Mouse (Mus musculus) heart, embryonic 15.5 days (tissue): ENCODE measurements around the gene Cinp. TPM values are rescaled to one million over a fixed set of nuclear protein-coding genes. Genes with fewer than 3 reads are reported as not detected.
A peak's percentile ranks its signal among the peaks of the same experiment; 100 is the strongest.
"Not testable (repeated sequence)": the region's sequence is repeated elsewhere in the genome, so short reads cannot be mapped to it uniquely, and the experiment has no call there.

ENCODE experiments used
- ATAC-seq: fragments of 200-750 bp; cut with Nextera tagmentation; replicated peaks from 2 replicates; pipeline ENCODE4 v1.8.0; 2017; ENCODE audit warnings: low read depth, moderate TSS enrichment; ENCODE audit not compliant: insufficient number of reproducible peaks, insufficient read depth, low FRiP score
- H3K27ac ChIP-seq: fragments of 300-500 bp; sonication (generic); 2 replicates; pipeline ENCODE4 v1.5.1; 2015; ENCODE audit warnings: mild to moderate bottlenecking, inconsistent platforms
- H3K27me3 ChIP-seq: fragments of 300-500 bp; sonication (generic); 2 replicates; pipeline ENCODE4 v1.6.1; 2015; ENCODE audit warnings: inconsistent platforms
- H3K36me3 ChIP-seq: fragments of 300-500 bp; sonication (generic); 2 replicates; pipeline ENCODE4 v1.6.1; 2015; ENCODE audit warnings: mild to moderate bottlenecking, inconsistent platforms
- H3K4me1 ChIP-seq: fragments of 300-500 bp; sonication (generic); replicated peaks from 2 replicates; pipeline ENCODE4 v1.6.1; 2015; ENCODE audit warnings: inconsistent platforms
- H3K4me2 ChIP-seq: fragments of 300-500 bp; sonication (generic); 2 replicates; pipeline ENCODE4 v1.6.1; 2015; ENCODE audit warnings: inconsistent platforms, mild to moderate bottlenecking, moderate library complexity
- H3K4me3 ChIP-seq: fragments of 300-500 bp; sonication (generic); 2 replicates; pipeline ENCODE4 v1.5.1; 2015; ENCODE audit warnings: mild to moderate bottlenecking, inconsistent platforms
- H3K9ac ChIP-seq: fragments of 300-500 bp; sonication (generic); 2 replicates; pipeline ENCODE4 v1.6.1; 2015; ENCODE audit warnings: mild to moderate bottlenecking, inconsistent platforms
- H3K9me3 ChIP-seq: fragments of 300-500 bp; sonication (generic); replicated peaks from 2 replicates; pipeline ENCODE4 v1.6.1; 2016; ENCODE audit warnings: inconsistent platforms
- WGBS: fragments of 180-500 bp; shearing (Covaris S2); methylation state at CpG from one replicate; pipeline ENCODE4 v1.1.7; 2015; ENCODE audit warnings: mixed read lengths; 5-methylcytosine and 5-hydroxymethylcytosine counted together
- polyA plus RNA-seq: library from polyadenylated mRNA; unstranded; fragments of >200 nt; fragmentation: Nextera tagmentation; extraction: Ambion mirVana; gene quantifications from 2 replicates; pipeline ENCODE4 v1.2.1, GENCODE M21; 2015

The Cinp gene
- polyA plus RNA-seq, 1 experiment from 2014 or later = 55.2 TPM

DNA sequence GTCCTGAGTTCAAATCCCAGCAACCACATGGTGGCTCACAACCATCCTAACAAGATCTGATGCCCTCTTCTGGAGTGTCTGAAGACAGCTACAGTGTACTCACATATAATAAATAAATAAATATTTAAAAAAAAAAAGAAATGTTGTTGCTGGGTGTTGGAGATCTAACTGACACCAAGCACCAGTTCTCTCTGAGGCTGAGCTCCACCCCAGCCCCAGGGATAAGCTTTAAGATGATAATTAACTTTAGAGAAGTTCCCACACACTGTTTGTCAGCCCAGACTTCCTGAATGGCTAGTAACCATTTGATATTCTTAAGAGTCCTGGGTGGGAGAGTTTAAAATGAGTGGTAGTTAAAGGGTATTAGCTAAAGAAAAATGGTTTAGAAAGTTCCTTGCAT, 28.7 kb downstream of the Cinp start:
- ATAC-seq = no peak
- Histone ChIP-seq H3K9ac (no peak overlapping the region), H3K4me3 (no peak overlapping the region), H3K27me3 (no peaks in the 10 kb centered on the region), H3K4me1 (no peaks in the 10 kb centered on the region), H3K9me3 (no peaks in the 10 kb centered on the region), H3K27ac (no peak overlapping the region), H3K4me2 (no peak overlapping the region), H3K36me3 (peaks cover 10% of the 10 kb centered on the region)

DNA sequence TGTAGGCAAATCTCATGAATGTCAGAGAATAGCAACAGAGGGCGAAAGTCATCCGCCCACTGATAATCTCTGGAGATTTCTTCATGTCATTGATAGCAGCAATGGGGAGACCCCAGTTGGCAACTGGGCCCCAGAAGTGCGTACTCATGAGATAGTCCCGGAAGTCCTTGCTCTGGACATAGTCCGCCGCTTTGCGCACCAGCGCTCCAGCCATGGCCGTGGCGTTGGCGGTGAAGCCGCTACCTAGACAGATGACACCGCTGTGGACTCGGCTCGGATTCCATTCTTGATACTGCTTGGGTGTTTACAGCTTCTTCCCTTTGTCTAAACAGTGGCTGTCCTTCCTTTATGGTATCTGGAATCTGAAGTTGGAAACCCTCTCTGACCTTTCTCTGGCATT, 30.3 kb downstream of the Cinp start:
- H3K4me2 ChIP-seq = not testable (repeated sequence)
- H3K36me3 ChIP-seq = peaks cover 13% of the 10 kb centered on the region

DNA sequence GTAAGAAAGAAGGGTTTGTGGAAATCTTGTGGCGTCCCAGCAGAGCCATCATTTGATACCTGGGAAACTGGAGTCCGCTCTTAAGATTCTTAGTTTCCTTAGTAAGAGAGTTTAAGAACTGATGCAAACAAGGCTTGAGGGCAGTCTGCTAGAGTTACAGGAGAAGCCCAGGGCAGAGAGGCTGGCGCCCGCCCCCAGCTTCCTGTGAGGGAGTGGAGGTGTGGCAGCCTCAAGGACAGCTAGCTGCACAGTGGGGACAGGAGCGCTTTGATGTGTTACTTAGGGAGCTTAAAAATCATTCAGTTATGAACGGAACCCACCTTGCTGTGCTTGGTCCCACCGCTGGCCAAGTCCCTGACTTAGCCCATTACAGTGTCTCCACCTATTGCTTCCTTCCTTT, 31.7 kb downstream of the Cinp start:
- H3K9me3 ChIP-seq = no peaks in the 10 kb centered on the region
- 78% methylated on average over 7 of the region's 7 CpGs for WGBS
- no peak overlapping the region for H3K9ac ChIP-seq
- no peaks in the 10 kb centered on the region for H3K27me3 ChIP-seq
- peaks cover 13% of the 10 kb centered on the region for H3K36me3 ChIP-seq
- no peak overlapping the region for H3K4me2 ChIP-seq
- ATAC-seq = no peak
- H3K4me1 ChIP-seq = no peaks in the 10 kb centered on the region
- no peak overlapping the region for H3K27ac ChIP-seq
- H3K4me3 ChIP-seq = no peak overlapping the region

More for the DNA sequence above, 30.3 kb downstream of the Cinp start:
- H3K9ac ChIP-seq, H3K27ac ChIP-seq, H3K4me3 ChIP-seq, H3K27me3 ChIP-seq, H3K9me3 ChIP-seq, H3K4me1 ChIP-seq, ATAC-seq: not testable (repeated sequence)
- WGBS = 94% methylated on average over 15 of the region's 15 CpGs

DNA sequence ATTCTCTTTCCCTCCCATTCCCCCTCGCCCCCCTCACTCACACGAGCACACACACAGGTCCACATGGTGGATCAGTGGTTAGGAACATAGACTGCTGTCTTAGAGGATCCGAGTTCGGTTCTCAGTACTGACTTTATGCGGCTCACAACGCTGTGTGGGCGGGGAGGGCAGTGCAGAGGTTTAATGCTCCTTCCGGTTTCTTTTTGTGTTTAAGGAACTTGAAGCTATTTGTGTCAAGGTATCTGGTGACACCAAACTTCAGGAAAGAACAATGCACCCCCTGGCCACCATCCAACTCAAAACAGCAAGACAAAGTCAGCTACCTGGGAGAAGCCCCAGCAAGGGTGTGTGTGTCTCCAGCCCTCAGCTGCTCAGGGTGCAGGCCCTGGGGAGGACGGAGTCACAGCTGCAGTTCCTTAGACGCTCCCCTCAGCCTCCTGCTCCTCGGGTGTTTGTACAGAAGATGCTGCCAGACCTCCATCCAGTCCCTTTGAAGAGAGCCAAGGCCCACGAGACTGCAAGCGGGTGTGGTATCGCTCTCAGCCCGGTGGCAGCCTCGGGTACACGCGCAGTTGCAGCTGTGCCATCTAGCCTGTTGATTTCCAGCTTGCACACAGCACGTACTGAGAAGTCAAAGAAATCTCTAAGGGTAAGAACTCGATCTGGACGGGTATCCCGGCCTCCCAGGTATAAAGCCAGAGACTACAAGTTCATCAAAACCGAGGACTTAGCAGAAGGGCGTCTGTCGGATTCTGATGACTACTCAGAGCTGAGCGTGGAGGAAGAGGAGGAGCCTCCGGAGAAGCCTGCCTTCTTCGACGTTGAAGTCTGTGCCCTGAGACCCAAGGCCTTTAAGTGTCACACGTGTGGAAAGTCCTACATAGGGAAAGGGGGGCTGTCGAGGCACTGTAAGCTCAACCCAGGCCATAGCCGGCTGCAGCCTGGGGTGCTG, 33.9 kb downstream of the Cinp start:
- Histone ChIP-seq H3K9ac (no peak overlapping the region), H3K9me3 (no peaks in the 10 kb centered on the region), H3K4me3 (no peak overlapping the region), H3K27me3 (no peaks in the 10 kb centered on the region), H3K27ac (no peak overlapping the region), H3K4me2 (no peak overlapping the region), H3K4me1 (peaks cover 15% of the 10 kb centered on the region), H3K36me3 (peaks cover 13% of the 10 kb centered on the region)
- ATAC-seq = no peak
- 81% methylated on average over 32 of the region's 32 CpGs for WGBS

DNA sequence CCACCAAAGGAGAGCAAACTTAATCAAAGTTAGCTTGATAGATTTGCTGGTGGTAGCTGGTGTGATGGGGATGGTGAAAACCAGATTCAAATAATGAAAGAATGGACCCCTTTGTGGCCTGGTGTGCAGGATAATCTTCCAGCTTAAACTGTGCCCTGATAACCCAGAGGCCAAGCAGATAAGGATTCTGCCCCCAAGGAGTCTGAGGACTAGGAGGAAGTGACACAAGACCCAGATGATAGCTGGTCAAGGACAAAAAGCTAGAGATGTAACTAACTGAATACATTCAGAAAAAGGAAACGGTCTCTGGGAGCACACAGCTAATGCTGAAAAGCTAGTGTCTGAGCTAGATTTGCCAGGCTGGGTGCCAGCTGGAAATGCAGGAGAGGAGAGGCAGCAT, 37.0 kb downstream of the Cinp start:
- Histone ChIP-seq H3K9ac (no peak overlapping the region), H3K4me1 (peaks cover 21% of the 10 kb centered on the region), H3K27me3 (no peaks in the 10 kb centered on the region), H3K36me3 (peaks cover 13% of the 10 kb centered on the region), H3K27ac (no peak overlapping the region), H3K4me2 (no peak overlapping the region), H3K4me3 (no peak overlapping the region), H3K9me3 (no peaks in the 10 kb centered on the region)
- no peak for ATAC-seq
- WGBS = 58% methylated on average over 1 of the region's 1 CpGs

DNA sequence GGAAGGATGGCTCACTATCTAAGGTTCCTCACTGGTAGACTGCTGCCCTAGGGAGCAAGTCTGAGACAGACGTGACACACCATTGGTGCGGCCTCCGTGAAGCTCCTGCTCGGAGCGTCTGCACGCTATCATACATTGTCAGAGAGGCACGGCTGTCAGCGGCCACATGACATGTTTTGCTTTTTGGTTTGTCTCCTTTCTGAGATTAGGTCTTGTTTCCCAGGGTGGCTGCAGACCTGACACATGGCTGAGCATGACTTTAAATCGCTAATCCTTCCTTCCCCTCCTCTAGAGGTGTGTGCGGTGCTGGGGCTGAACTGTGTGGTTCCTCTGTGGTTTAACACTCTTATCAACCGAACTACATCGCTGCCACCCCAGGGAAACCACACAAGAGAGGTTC, 37.5 kb downstream of the Cinp start:
- Histone ChIP-seq H3K4me1 (peaks cover 21% of the 10 kb centered on the region), H3K27me3 (no peaks in the 10 kb centered on the region), H3K36me3 (peaks cover 13% of the 10 kb centered on the region), H3K9ac (peak overlapping the region; percentile 83; the same call in 1 of the 2 replicates), H3K9me3 (no peaks in the 10 kb centered on the region), H3K4me3 (peak overlapping the region; percentile 85), H3K27ac (peak overlapping the region; percentile 85), H3K4me2 (peak overlapping the region; percentile 72)
- 32% methylated on average over 12 of the region's 12 CpGs for WGBS
- ATAC-seq = no peak

DNA sequence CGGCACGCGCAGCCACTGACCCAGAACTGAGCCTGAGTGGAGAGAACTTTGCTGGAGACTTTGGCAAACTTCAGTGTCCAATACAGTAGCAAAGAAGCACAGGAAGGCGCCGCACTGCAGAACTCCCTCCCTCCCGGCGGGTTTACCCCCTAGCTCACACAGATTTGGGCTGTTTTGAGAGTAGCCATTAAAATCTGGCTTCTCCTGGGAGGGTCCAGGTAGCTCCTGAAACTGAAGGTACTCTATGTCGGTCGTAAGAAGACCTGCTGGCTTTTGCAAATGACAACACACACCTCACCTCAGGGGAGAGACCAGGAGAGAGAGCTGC, 38.1 kb downstream of the Cinp start:
- Histone ChIP-seq H3K9ac (peak overlapping the region; percentile 83), H3K4me2 (peak overlapping the region; percentile 72), H3K27ac (peak overlapping the region; percentile 85), H3K36me3 (peaks cover 8% of the 10 kb centered on the region), H3K9me3 (no peaks in the 10 kb centered on the region), H3K27me3 (no peaks in the 10 kb centered on the region), H3K4me1 (peaks cover 25% of the 10 kb centered on the region), H3K4me3 (peak overlapping the region; percentile 85)
- 16% methylated on average over 9 of the region's 9 CpGs for WGBS
- ATAC-seq = no peak; the same call in 1 of the 2 replicates

DNA sequence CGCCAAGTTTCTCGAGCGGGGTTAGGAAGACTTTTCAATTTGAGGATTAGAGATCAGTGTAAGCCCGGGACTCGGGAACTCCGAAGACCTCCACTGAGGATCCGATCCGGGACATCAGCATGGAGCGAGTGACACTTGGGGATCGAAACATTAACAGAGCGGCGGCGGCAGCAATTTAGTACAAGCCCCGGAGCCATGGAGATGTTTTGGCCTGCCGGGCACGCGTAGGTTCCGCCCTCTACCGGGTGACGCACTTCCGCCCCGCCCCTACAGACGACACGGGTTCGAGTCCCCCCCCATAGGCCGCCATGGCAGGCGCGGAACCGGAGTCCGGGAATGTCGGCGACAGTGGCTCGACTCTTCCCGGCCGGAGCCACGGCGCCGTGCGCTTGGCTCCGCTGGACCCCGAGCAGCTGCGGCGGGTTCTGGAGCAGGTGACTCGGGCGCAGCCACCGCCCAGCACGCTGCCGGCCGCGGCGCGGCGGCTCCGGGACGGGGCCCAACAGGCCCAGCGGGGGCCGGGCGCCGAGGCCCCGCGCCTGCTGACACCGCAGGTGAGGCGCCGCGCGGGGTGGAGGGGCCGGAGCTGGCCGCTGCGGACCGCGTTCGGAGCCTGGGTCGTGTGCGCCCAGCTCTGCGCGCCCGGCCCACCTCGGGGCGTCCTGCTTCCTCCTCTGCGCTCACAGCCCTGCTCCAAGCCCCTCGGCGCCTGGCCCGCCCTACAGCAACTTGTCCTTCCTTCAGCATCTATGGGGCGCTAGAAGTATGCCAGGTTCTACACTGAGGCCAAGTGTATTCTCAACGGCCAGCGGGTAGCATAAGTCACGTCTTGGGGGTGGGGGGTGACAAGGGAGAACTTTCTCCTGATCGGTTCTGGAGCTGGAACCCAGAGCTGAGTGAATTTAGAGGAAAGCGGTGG, 38.7 kb downstream of the Cinp start, which contains the start of gene Zfp839:
Gene Zfp839, plus strand, starts transcription at position 244 of the 919 bp plus-strand sequence.
- peaks cover 2% of the 10 kb centered on the region for H3K36me3 ChIP-seq
- ATAC-seq = peak; percentile 61
- H3K4me2 ChIP-seq = peak within 1 kb of the TSS; percentile 72
- H3K4me3 ChIP-seq = peak within 1 kb of the TSS; percentile 85
- no peaks in the 10 kb centered on the region for H3K27me3 ChIP-seq
- peak within 1 kb of the TSS; percentile 85 for H3K27ac ChIP-seq
- no peaks in the 10 kb centered on the region for H3K9me3 ChIP-seq
- under 1% methylated on average over 85 of the region's 89 CpGs for WGBS
- peaks cover 28% of the 10 kb centered on the region for H3K4me1 ChIP-seq
- peak within 1 kb of the TSS; percentile 83 for H3K9ac ChIP-seq

DNA sequence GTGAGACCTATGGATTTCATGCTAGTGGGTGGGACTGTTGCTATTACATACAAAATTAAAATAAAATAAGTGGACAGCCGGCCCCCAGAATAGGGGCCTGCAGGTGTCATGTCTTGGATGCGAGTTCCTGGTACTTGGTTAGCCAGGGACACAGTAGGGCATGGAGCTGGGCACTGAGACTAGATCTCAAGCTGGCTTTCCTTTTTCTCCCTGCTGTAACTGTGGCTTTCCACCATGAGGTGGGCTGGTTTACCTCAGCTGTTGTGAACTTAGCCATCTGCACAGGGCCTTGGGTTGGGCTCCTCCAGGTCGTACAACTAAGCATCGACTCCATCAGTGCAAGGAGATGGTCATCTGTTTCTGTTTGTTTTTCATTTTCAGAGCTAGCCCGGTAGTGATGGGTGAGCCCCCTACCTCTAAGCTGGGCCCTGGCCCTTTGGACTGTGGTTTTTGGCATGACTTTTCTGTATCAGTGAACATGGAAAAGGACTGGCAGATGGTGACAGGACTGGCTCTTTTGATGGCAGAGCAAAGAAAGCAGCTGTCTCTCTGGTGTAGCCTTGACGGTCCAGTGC, 42.7 kb downstream of the Cinp start:
- peak overlapping the region; percentile 89; the same call in 1 of the 2 replicates for H3K27ac ChIP-seq
- H3K4me2 ChIP-seq = peak overlapping the region; percentile 82
- H3K36me3 ChIP-seq = no peaks in the 10 kb centered on the region
- no peak for ATAC-seq
- H3K9me3 ChIP-seq = no peaks in the 10 kb centered on the region
- no peaks in the 10 kb centered on the region for H3K27me3 ChIP-seq
- H3K4me1 ChIP-seq = peaks cover 27% of the 10 kb centered on the region
- WGBS = 71% methylated on average over 6 of the region's 6 CpGs
- H3K4me3 ChIP-seq = peak overlapping the region; percentile 69
- H3K9ac ChIP-seq = peak overlapping the region; percentile 71

DNA sequence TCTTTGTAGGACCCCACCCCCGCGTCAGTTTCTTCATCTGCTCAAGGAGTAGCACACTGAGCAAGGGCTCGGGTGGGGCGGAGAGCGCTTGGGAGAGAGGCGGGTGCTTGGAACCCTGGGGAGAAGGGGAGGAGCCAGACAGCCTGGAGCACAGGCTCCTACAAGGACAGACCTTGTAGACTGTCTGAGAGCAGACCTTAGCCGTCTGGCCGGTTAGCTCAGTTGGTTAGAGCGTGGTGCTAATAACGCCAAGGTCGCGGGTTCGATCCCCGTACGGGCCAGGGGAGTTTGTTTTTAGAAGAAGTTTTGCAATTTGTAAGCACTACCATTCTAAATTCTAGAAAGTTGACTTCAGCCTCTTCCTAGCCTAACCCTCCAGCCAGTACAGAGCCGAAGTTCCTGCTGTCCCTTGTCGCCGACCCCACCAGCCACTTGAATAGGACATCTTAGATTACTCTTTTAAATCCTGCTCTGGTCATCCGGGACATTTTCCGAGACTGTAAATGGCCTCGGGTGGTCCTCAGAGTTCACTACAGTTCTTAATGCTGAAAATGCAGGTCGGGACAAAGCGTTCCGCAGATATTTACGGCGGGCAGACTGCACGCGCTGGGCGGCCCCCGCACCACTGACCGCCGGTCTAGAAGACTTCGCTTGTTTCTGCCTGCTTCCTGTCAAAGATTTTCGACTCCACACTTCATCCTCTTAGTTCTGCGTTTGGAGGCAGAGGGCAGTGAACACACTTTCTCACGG, 43.6 kb downstream of the Cinp start:
- no peaks in the 10 kb centered on the region for H3K9me3 ChIP-seq
- H3K4me1 ChIP-seq = peaks cover 21% of the 10 kb centered on the region
- peak overlapping the region; percentile 71 for H3K9ac ChIP-seq
- no peaks in the 10 kb centered on the region for H3K36me3 ChIP-seq
- H3K4me3 ChIP-seq = peak overlapping the region; percentile 69
- peak overlapping the region; percentile 82 for H3K4me2 ChIP-seq
- H3K27me3 ChIP-seq = no peaks in the 10 kb centered on the region
- under 1% methylated on average over 36 of the region's 36 CpGs for WGBS
- H3K27ac ChIP-seq = peak overlapping the region; percentile 89
- ATAC-seq = peak; percentile 93
